22 mouse cellular contexts compared by ENCODE assay signal in genomic region chr3:21918431-21918830, GRCm38 (mm10).
DNase-seq lines count a peak whose midpoint lies in the region; ATAC-seq lines count a peak whose summit lies in the region.
"Had no signal": no experiment of that assay in that cellular context is flagged by ENCODE, and none has a peak within 500 bp of the region (broad histone marks: within the 10 kb centered on the region; RNA-seq: fewer than 3 reads in every experiment).

No protein-coding gene starts in this region.

- H3K27me3 ChIP-seq in kidney, embryonic 15.5 days = no peaks in the 10 kb centered on the region
- H3K27me3 ChIP-seq: hindbrain, embryonic 13.5 days; limb, embryonic 12.5 days; lung, embryonic 15.5 days had no signal

- no peak for ATAC-seq in kidney, embryonic 15.5 days (replicated peaks; ENCODE audit: low FRiP score)
- ATAC-seq: forebrain, embryonic 16.5 days; midbrain, embryonic 16.5 days had no signal

- H3K4me1 ChIP-seq in kidney, embryonic 15.5 days = no peaks in the 10 kb centered on the region
- H3K4me1 ChIP-seq: embryonic facial prominence, embryonic 10.5 days; forebrain, embryonic 10.5 days; hindbrain, embryonic 13.5 days; limb, embryonic 12.5 days; lung, embryonic 15.5 days had no signal

- H3K9me3 ChIP-seq in kidney, embryonic 15.5 days (replicated peaks) = no peaks in the 10 kb centered on the region
- H3K9me3 ChIP-seq: embryonic facial prominence, embryonic 10.5 days; forebrain, embryonic 10.5 days; hindbrain, embryonic 13.5 days; lung, embryonic 15.5 days had no signal

- H3K4me2 ChIP-seq in kidney, embryonic 15.5 days = no peak overlapping the region
- H3K4me2 ChIP-seq: hindbrain, embryonic 13.5 days; limb, embryonic 12.5 days; lung, embryonic 15.5 days had no signal

- no peak overlapping the region for H3K4me3 ChIP-seq in kidney, embryonic 15.5 days (replicated peaks)
- H3K4me3 ChIP-seq: embryonic facial prominence, embryonic 10.5 days; forebrain, embryonic 10.5 days; hindbrain, embryonic 13.5 days; limb, embryonic 12.5 days; lung, embryonic 15.5 days; myocyte had no signal

- DNase-seq in adrenal gland, postnatal 10 days = peak; percentile 25
- no peak for DNase-seq in adrenal gland, adult (ENCODE audit: inconsistent age in 2 of 2, low spot score in 1 of 2)
- peak; percentile 82 to 91 for DNase-seq in kidney, adult 8-10 months
- peak; percentile 78 for DNase-seq in fat pad, adult 2 months (ENCODE audit: extremely low read depth, low read depth, low spot score)
- peak; percentile 82 to 88 for DNase-seq in kidney, postnatal 25 days
- no peak for DNase-seq in layer of hippocampus, postnatal 14 days (ENCODE audit: low spot score in 2 of 2)
- DNase-seq in cerebellum, postnatal 14 days = no peak
- DNase-seq: cerebellum, adult 11 months; cerebellum, adult 9-11 months; gastrocnemius, postnatal 10 days; lung, postnatal 4 days; right cerebral cortex, adult 18-20 months had no signal

- no peak overlapping the region for H3K27ac ChIP-seq in kidney, embryonic 15.5 days
- H3K27ac ChIP-seq: embryonic facial prominence, embryonic 10.5 days; forebrain, embryonic 10.5 days; hindbrain, embryonic 13.5 days; limb, embryonic 12.5 days; liver, embryonic 14.5 days; lung, embryonic 15.5 days had no signal

- no peaks in the 10 kb centered on the region for H3K36me3 ChIP-seq in kidney, embryonic 15.5 days
- H3K36me3 ChIP-seq: embryonic facial prominence, embryonic 10.5 days; forebrain, embryonic 10.5 days; hindbrain, embryonic 13.5 days; limb, embryonic 12.5 days; lung, embryonic 15.5 days had no signal

- 80% methylated on average over 10 of the region's 10 CpGs for WGBS in kidney, embryonic 15.5 days

- no peak overlapping the region for H3K9ac ChIP-seq in kidney, embryonic 15.5 days
- H3K9ac ChIP-seq: hindbrain, embryonic 13.5 days; limb, embryonic 12.5 days; liver, embryonic 14.5 days; lung, embryonic 15.5 days had no signal

Comparison
In these comparisons a context has a peak if more than half of its experiments do, and no peak if none do; other contexts are left out.
1. DNase-seq: peak in adrenal gland, postnatal 10 days (single experiment), kidney, adult 8-10 months (2 of 2), fat pad, adult 2 months (single experiment) and kidney, postnatal 25 days (2 of 2); none in adrenal gland, adult (0 of 2), layer of hippocampus, postnatal 14 days (0 of 2) and cerebellum, postnatal 14 days (0 of 2).